Mouse (Mus musculus): ENCODE results near the gene Ksr2.

Gene Ksr2

DNA sequence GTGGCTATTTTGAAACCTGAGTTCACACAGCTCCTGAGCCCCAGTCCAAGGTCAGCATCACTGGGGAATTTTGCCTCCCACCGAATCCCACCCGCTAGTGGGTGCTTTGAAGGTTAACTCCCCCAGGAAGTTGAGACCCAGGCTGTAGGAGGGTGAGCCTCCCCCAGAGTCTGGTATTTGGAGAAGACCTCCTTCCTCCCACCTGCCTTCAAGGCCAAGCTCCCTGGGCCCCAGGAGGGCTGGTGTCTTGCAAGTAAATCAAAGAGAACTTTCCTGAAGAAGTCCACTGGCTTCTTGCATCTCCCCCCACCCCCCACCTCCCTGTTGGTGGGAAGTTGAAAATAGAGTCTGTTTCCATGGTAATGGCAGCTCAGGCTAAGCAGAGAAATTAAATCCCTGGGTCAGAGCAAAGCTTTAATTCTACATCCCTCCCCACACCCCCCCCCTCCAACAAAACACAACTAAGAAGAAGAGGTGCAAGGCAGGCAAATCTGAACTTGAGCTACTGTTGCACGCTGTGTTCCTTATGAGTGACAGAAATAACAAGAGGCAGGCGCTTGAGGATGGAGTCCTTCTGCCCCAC is 274.1 kb downstream of the Ksr2 start:
- no peak for DNase-seq (ENCODE audit: low read depth, low spot score)

DNA sequence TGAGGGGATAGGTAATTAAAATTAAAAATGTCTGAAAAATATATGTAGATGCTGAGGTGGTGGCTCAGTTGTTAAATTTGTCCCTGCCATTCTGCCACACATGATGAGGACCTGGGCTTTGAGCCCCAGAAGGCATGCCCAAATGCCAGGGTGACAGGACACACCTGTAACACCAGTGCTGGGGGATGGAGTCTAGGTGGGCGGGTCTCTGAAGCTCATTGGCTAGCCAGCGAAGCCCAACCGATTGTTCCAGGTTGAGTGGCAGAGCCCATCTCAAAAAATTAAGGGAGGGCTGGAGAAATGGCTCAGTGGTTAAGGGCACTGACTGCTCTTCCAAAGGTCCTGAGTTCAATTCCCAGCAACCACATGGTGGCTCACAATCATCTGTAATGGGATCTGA is 274.9 kb downstream of the Ksr2 start:
- DNase-seq (ENCODE audit: low read depth, low spot score) = no peak

DNA sequence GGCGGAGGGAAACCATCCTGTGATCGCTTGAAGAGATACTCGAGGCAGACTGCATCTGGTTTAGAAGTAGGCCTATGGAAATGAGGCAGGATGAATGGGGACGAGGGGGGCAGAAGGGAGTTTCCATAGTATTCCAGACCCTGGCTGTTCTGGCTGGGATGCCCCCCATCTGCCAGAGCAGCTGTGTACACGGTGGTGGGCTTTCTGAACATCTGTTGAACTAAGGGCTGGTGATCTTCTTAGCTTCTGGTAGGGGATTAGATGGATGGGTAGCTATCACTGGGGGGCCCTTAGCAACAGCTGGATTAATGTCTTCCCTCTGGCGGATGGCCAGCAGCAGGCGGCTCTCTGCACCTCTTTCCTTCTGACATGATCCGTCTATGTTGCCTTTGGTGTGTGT is 276.0 kb downstream of the Ksr2 start:
- DNase-seq (ENCODE audit: low read depth, low spot score) = no peak

DNA sequence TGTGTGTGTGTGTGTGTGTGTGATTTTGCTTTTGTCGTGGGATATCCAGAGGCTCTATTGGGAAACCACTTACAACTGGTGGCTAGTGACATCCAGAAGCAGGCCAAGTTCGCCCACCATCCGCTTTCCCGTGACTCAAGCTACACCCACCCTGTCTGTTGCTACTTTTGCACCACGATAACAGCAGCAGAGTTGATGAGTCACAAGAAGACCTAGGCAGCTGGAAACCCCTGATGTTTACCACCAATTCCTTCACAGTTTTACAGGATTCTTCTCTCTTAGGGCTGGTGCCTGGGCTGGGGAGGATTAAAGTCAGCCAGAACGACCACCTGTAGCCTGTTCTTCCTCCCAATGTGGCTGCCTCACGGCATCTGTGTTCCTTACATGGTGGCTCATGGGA is 277.5 kb downstream of the Ksr2 start:
- DNase-seq (ENCODE audit: low read depth, low spot score) = no peak

DNA sequence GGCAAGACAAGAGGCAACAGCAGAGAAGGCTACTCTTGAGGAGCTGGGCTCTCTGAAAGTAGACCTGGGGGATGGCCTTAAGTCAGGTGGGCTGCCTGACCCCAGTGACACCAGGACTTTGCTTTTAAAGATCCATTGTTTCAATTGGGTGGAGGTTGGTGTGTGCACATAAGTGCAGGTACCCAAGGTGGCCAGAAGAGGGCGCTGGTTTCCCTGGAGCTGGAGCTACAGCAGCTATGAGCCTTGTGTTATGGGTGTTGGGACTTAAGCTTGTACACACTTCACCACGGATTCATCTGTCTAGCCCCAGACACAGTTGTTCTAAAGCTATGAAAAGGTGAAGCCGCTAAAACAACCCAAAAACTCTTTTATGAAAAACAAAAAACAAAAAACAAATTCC is 279.8 kb downstream of the Ksr2 start:
- peak; percentile 9 for DNase-seq (ENCODE audit: low read depth, low spot score)

DNA sequence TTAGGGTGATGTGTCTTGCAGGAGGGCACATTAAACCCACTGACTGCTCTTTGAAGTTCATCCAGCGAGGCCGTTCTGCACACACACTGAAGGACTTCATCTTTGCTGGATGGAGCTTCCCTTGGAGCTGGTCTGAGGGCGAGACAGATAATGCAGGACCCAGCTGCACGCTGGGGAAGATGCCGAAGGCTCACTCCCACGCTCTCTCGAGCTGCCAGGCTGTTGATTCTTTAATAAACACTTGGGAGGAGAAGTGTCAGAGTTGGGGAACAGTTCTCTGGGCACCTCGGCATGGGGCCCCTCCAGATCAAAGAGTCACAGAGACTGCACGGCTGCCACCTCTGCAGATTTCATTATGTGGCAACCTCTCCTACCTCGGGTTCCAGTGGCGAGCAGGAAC is 280.8 kb downstream of the Ksr2 start:
- no peak for DNase-seq (ENCODE audit: low read depth, low spot score)

DNA sequence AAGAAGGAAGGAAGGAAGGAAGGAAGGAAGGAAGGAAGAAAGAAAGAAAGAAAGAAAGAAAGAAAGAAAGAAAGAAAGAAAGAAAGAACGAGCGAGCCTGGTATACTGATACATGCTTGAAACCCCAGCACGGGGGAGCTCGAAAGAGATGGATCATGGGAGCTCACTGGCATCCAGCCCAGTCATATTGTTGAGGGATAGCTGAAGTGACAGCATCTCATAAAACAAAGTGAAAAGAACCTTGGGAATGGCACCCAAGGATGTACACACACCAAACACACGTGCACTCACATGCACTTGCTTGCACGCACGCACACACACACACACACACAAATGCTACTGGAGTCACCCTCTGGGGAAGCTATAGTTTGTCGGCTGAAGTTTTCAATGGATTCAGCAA is 282.6 kb downstream of the Ksr2 start:
- DNase-seq (ENCODE audit: low read depth, low spot score) = no peak

DNA sequence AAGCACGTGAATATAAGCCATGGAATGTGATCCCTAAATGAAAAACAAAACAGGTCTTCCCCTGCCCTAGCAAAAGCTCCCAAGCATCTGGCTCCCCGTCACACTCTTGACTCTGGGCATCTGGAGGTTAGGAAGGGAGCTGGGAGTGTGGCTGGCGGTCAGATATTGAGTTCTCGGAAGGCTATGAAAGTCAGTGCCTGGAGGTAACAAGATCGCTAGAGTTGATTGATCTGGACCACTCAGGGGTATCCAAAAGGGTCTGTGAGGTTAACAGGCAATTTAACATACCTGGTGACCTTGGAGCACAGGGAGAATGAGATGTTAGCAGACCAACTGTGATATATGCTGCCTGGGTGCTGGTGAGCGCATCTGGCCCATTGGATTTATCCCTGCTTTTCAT is 283.8 kb downstream of the Ksr2 start:
- DNase-seq (ENCODE audit: low read depth, low spot score) = no peak

DNA sequence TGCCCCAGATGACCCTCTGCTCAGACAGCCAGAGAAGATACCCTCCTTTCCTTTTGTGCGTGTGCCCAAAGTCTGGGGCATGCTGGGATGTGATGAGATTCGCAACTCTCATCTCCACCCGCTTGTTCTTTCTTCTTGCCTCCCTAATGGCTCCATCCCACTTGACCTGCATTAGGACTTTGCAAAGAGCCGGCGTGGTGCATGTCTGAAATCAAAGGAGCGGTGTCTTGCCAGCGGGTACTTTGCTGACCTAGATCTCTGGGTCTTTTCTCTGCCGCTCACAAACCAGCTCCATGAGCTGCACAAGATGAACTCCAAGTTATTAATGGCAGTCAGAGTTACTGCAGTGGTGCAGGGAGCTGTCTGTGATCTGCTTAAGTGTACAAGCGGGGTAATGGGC is 290.6 kb downstream of the Ksr2 start:
- no peak for DNase-seq (ENCODE audit: low read depth, low spot score)

DNA sequence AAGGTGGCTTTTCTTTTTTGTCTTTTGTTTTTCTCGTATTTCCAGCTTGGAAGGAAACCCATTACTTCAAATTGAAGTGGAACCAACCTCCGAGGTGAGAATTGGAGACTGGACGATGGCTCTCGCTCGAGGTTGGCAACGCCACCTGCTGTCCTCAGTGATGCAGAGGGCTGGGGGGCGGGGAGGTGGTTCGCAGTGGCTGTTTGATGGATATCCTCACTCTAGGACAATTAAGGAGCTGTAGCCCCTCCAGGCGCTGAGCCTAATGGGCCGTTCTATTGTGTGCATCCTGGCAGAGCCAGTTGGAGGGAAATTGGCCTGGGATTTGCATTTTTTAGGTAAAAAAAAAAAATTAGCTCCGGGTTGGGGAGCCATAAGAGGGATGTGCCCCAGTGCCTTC is 292.8 kb downstream of the Ksr2 start:
- no peak for DNase-seq (ENCODE audit: low read depth, low spot score)

DNA sequence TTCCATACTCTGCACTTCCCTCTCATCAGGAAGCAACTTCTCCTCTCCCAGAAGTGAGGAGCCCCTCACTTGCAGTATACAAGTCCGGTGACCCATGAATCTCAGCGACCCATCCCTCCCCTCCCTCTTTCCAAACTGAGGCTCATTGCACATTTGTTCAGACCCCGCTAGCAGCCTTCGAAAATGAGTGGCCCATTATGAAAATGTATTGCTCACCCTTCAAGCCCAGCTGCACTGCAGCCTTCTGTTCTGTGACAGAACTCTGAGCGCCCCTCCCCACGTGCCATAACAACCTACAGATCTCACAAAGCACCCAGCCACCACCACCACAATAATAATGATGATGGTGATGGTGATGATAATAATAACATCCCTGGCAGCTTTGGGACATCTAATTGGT is 295.5 kb downstream of the Ksr2 start:
- DNase-seq (ENCODE audit: low read depth, low spot score) = no peak

DNA sequence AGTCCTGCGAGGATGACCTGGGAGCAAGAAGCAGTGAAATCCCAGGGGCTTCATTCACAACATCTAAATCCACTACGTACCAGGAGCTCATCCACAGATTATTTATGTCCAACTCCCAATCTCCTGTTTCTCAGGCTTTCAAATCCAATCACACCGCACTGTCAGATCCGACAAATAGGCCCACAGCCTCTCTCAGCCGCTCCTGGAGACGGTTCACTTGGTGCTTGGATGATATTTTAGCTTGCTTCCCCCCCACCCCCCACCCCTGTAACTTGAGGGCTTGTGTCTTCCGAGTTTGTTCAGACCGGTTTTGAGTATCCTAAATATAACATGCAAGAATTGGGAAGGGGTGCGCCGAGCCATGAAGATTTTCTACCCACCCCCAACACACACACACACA is 297.8 kb downstream of the Ksr2 start:
- DNase-seq (ENCODE audit: low read depth, low spot score) = no peak

DNA sequence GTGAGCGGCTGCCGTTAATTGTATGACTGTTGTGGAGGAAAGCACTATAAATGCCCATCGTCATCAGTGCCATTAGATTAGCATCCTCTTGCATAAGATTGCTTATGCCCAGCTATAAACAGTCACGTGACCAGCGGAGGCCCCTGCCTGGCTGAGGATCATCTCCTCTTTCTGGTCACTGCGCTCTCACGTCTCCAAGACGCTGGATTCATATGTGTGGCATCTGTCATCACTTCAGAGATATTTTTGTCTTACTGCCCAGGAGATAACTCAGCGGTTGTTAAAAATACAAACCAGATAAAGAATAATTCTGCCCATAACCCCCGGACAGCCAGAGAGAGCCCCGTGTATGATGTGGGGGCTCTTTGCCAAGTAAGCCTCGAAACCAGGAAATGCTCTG is 298.4 kb downstream of the Ksr2 start:
- no peak for DNase-seq (ENCODE audit: low read depth, low spot score)

DNA sequence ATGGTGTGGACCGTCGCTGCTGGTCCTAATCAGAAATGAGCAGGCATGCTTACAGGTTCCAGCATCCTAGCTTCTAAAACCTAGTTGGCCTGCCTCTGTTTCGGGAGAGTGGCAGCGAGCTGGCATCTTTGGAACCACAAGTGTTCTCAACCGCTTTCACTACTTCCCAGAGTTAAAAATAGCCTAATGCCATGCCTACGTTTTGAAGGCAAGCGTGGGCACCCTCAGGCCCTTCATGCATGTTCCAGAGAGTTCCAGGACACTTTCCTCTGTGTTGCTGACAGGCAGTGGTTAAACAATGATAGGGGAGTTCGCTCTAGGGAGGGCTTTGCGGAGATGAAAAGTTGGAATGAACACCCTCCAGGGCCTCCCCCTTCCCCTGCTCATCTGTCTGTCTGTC is 303.3 kb downstream of the Ksr2 start:
- no peak for DNase-seq (ENCODE audit: low read depth, low spot score)

DNA sequence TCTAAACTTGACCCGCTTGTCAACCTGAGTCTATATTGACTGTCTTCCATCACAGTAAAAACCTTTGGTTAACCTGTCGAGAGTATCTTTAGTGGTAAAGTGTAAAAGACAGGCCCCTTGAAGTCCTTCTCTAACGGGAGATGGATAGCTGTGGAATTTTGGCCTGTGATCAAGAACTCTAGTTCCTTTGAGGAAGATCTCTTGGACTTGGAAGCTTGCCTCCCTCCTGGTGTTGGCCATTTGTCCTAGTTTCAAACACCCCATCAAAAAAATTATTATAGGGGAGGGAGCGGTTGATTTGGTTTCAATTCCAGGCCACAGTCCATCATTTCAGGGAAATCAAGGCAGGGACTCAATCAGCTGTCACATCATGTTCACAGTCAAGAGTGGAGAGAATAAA is 309.5 kb downstream of the Ksr2 start:
- DNase-seq (ENCODE audit: low read depth, low spot score) = no peak

DNA sequence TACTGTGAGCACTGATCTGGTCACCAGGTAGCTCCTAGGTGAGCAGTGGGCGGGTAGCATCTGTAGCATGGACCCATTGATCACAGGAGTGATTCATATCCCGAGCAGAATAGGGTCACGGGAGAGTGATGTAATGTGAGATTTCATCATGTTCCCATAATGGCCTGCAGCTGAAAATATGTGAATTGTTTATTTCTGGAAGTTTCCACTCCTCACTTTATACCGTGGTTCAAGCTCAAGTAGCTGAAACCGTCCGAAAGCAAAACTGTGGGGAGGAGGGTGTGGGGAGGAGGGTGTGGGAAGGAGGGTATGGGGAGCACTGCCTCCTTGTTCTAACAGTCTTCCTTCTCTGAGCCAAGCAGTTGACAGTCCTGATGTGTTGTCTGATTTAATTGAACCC is 312.7 kb downstream of the Ksr2 start:
- DNase-seq (ENCODE audit: low read depth, low spot score) = no peak

DNA sequence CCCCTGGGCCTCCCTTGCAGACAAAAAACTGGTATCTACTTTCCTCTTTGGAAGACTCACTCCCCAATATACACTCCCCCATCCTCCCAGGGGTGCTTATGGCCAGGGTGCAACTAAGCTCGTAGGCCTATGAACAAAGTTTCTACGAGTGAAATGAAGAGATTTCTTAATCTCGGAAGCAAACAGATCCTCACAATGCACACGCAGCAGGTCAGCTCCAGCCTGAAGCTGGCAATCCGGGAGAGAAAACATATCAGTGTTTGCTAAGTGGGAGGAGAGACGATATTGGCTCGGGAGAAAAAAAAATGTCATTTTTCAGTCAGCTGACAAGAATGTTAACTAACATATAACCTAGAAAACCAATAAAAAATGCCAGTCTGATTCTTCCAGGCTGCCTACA is 313.3 kb downstream of the Ksr2 start:
- DNase-seq (ENCODE audit: low read depth, low spot score) = no peak

DNA sequence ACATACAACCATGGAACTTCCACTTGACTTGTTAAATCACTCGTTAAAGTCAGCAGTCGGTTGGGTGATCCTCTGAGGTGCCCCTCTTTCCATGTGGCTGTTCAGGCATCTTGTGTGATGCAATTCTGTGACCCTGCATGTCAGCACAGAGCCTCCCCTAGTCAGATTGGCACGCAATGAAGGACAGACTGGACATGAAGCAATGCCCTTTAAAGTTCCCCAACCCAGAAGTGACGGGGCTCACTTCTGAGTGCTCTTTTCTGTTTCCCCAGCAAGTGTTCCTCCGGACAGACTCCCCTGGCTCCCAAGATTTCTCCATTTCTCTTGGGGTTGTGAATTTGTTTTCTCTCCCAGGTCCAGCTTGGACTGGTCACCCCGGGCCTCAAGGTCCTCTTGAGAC is 317.5 kb downstream of the Ksr2 start:
- no peak for DNase-seq (ENCODE audit: low read depth, low spot score)

DNA sequence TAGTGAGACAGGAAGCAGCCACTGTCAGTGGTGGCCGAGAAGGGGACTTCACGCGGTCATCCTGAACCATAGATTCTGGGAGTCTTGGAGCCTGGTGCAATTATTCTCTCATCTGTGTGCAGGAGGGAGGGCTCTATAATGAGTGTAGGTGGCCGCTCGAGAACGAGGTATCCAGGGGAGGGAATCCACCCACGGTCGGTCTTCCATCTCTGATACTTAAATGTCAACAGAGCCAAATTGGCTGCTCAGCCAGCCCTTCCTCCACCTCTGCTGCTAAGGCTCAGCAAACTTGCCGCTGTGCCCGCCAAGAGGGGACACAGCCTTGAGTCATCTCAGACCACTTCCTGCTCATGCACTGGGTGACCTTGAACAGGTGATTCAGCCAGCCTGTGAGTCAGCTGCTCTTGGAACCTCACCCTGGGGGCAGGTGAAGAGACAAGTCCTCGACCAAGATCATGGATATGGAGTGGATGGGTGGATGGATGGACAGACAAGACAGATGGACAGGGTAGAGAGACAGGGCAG is 330.9 kb downstream of the Ksr2 start:
- no peak for DNase-seq (ENCODE audit: low read depth, low spot score)

DNA sequence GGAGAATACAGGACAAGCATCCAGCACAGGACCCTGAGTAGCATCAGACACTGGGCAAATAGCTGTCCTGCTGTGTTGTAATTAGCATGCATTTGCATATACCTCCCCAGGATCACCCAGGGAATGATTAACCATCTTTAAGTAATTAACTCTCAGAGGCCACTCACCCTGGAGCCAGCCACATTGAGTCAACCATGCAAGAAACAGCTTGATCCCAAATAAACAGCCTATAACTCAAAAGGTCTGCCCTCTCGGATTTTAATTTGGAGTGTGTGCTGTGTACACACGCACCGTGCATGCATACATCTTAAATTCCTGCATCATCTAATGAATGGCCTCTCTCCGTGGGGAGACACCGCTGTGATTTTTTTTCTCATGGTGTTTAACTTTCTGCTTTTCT is 335.6 kb downstream of the Ksr2 start:
- DNase-seq (ENCODE audit: low read depth, low spot score) = peak; percentile 15

DNA sequence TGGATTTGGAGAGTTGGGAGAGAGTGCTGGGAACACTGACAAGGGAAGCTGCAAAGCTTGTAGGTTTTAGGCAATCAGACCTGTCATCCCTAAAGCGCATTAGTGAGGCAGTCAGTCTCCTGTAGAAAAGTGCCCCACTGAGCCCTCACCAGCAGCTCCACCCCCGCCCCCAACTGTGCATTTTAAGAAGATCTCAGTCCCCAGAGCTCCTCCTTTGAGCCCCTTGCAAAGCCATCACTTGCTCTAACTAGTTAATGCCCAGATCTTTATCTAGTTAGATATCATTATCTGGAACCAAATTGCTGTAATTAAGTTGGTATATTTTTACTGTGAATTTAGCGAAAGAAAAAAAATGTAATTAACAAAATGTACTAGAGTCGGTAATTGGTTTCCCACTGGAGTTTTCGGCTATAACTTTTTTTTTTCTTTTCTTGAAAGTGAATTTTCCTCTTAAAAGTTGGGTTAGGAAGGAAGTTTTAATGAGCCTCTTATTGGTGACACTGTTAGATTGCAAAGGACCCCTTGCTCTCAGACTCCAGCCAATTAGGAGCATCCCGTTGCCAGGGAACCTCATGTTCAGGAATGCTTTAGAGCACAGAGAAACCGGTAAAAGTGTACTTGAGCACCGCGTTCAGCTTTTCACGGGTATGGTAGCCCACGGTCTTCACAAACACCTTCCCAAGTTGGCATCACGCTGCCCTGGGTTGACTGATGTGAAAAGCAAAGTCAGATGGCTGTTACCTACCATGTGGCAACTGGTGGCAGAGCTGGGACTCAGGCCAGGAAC is 344.1 kb downstream of the Ksr2 start:
- no peak for DNase-seq (ENCODE audit: low read depth, low spot score)

DNA sequence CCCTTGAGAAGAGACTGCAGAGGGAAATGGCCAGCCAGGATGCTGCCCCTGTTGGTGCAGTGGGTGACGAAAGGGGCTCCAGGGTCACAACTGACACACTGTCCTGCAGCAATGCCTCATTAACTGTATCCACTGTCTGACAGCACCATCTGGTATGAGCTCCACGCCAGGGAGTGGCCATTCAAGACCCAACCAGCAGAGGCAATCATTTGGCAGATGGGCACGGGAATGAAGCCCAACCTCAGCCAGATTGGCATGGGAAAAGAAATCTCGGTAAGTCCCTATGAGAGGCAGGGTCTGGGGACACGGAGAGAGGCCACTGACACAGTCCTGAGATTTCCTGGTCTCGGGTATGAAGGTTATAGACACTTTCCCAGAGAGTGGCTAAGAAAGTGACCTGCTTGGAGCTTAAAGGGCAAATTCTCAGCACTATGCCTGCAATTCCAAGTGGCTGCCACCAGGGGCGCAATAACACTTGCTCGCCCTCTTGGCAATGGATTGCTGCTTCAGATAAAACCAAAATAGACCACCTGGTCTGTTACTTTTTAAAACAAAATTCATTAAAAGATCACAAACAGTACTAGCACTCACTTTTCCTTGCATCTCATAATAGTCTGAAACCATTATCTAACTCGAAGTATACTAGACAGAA is 347.5 kb downstream of the Ksr2 start:
- peak; percentile 52 for DNase-seq (ENCODE audit: low read depth, low spot score)

DNA sequence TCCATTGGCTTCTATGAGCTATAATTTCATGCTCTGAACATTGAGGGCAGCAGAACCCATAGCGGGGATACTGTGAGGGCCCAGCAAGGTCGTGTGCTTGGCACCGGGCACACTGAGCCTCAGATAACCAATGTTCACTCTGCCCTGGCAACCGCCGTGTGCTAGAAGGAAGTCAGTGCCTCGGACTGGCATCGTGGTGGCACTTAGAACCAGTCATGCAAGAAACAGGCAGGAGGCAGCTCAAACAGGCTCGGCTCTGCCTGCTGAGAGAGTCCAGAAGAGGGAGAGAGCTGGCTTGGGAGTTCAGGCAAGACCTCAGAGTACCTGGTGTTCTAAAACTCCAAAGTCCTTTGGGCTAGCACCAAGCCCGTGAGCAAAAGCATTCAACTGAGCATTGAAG is 350.7 kb downstream of the Ksr2 start:
- no peak for DNase-seq (ENCODE audit: low read depth, low spot score)
